Mouse (Mus musculus) liver, adult 2 months (tissue): Measurements from ENCODE around the gene Il2rb. TPM values are rescaled to one million over a fixed set of nuclear protein-coding genes. Genes with fewer than 3 reads are reported as not detected.
A peak's percentile ranks its signal among the peaks of the same experiment; 100 is the strongest.

Source experiments
- DNase-seq: peaks from one replicate; pipeline ENCODE4 v3.0.0-alpha.2; 2011; ENCODE audit warnings: low read depth, low spot score; ENCODE audit errors: extremely low read depth
- H3K27ac ChIP-seq: fragments of 200-500 bp; replicated peaks from 2 replicates; pipeline ENCODE4 v1.5.1; 2012; ENCODE audit warnings: low read depth, mild to moderate bottlenecking, control low read depth, inconsistent platforms, low read length; ENCODE audit not compliant: insufficient read depth
- H3K27me3 ChIP-seq: fragments of 200-500 bp; 2 replicates; pipeline ENCODE4 v1.6.1; 2012; ENCODE audit warnings: mild to moderate bottlenecking, moderate library complexity, low read length, inconsistent platforms; ENCODE audit not compliant: control insufficient read depth, insufficient read depth
- H3K36me3 ChIP-seq: fragments of 200-500 bp; 2 replicates; pipeline ENCODE4 v1.6.1; 2012; ENCODE audit warnings: low read length, inconsistent platforms; ENCODE audit not compliant: control insufficient read depth, insufficient read depth
- H3K4me1 ChIP-seq: fragments of 200-500 bp; 2 replicates; pipeline ENCODE4 v1.6.1; 2011; ENCODE audit warnings: low read length; ENCODE audit not compliant: control insufficient read depth, insufficient read depth
- H3K4me3 ChIP-seq: fragments of 200-500 bp; 2 replicates; pipeline ENCODE4 v1.5.1; 2011; ENCODE audit warnings: low read depth, mild to moderate bottlenecking, control low read depth, low read length, moderate library complexity; ENCODE audit not compliant: insufficient read depth
- H3K79me2 ChIP-seq: fragments of 200-500 bp; 2 replicates; pipeline ENCODE4 v1.6.1; 2012; ENCODE audit warnings: inconsistent platforms, mild to moderate bottlenecking, low read length, moderate library complexity; ENCODE audit not compliant: control insufficient read depth, insufficient read depth
- H3K9ac ChIP-seq: fragments of 200-500 bp; 2 replicates; pipeline ENCODE4 v1.6.1; 2012; ENCODE audit warnings: low read depth, mild to moderate bottlenecking, control low read depth, inconsistent platforms, low read length
- CTCF ChIP-seq: fragments of 200-500 bp; IDR thresholded peaks from 2 replicates; pipeline ENCODE4 v1.5.1; 2011; ENCODE audit warnings: low read depth, low read length, control low read depth
- POLR2A ChIP-seq: fragments of 200-500 bp; IDR thresholded peaks from 2 replicates; pipeline ENCODE4 v1.6.1; 2011; ENCODE audit warnings: low read length, control low read depth; ENCODE audit not compliant: insufficient read depth; ENCODE audit errors: extremely low read depth
- WGBS: fragments of 180-500 bp; shearing (Covaris S2); methylation state at CpG from one replicate; pipeline ENCODE4 v1.1.7; 2018; 5-methylcytosine and 5-hydroxymethylcytosine counted together
- polyA plus RNA-seq: library from polyadenylated mRNA; depleted of rRNA; stranded (reverse); fragments of >200 nt; gene quantifications from 2 replicates; pipeline ENCODE4 v1.2.3, GENCODE M21; 2012
- total RNA-seq: library from RNA; depleted of rRNA; stranded (reverse); fragments of >200 nt; gene quantifications from 2 replicates; pipeline ENCODE4 v1.2.3, GENCODE M21; 2014

Il2rb gene
- total and polyA plus RNA-seq, 2 experiments, result 0.83 to 4.0 TPM

DNA sequence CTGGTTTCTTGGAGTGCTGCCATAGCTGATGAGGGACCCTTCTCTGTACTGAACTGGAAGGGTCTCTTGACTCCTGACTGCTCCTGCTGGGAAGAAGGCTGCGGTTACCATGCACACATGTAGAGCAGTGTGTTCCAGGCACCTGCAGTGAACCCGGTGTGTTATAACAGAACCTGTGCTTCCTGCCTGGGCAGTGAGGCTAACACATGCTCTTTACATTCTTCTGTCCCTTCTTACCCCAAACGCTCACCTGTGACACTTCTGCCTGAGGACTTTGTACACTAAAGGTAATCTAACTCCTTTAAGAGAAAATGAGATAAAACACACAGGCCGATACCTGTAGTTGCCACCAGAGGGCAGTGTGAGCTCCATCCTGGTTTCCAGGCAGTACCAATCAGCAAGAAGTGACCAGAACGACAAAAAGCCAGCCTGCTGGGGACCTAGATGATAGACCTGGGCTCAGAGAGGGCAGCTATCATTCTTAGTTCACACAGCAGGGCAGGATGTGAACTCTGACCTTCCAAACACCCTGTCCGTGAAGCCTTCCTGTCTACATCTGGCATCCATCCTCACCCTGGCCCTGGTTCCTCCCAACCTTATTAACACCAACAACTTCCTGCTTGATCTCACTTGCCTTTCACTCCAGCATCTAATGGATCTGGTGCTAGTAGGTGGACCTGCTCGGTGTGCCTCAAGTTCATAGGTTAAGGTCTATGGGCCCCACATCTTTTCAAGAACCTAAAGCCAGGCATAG is 19.5 kb upstream of the Il2rb start:
- WGBS, result 18% methylated on average over 7 of the region's 7 CpGs
- no peak overlapping the region for H3K4me3 ChIP-seq
- TF ChIP-seq POLR2A (no peak), CTCF (peak; percentile 78)
- H3K27ac ChIP-seq, result no peak overlapping the region
- no peaks in the 10 kb centered on the region for H3K27me3 ChIP-seq
- no peaks in the 10 kb centered on the region for H3K36me3 ChIP-seq
- DNase-seq, result peak; percentile 65
- H3K79me2 ChIP-seq, result no peaks in the 10 kb centered on the region
- no peak overlapping the region for H3K9ac ChIP-seq
- peaks cover 6% of the 10 kb centered on the region for H3K4me1 ChIP-seq

DNA sequence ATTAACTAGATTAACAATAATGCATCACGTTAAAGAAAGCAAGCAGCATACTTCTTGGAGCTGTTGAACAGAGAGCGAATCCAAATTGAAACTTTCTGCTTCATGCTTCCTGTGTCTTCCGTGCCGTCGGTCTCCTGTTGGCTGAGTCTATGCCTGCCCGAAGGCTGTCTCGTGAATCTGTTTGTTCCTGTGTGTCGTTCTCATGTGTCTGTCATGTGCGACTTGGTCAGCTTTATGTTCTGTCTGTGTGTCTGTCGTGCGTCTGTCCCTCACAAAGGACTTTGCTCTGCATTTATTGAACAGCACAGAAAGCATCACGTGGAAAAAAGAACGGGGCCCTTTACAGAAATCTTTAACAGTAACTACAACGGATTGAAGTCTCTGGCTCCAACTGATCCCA is 17.9 kb upstream of the Il2rb start:
- 34% methylated on average over 14 of the region's 14 CpGs for WGBS
- peak overlapping the region; percentile 33; the same call in 1 of the 2 replicates for H3K27ac ChIP-seq
- H3K79me2 ChIP-seq, result no peaks in the 10 kb centered on the region
- no peak overlapping the region for H3K4me3 ChIP-seq
- H3K27me3 ChIP-seq, result no peaks in the 10 kb centered on the region
- peak; percentile 79 for DNase-seq
- TF ChIP-seq POLR2A, result no peak
- 0 out of 2 replicates have a peak, but pooled peaks have one; percentile 0 for TF ChIP-seq CTCF
- peaks cover 6% of the 10 kb centered on the region for H3K4me1 ChIP-seq
- H3K36me3 ChIP-seq, result no peaks in the 10 kb centered on the region
- peak overlapping the region; percentile 43; the same call in 1 of the 2 replicates for H3K9ac ChIP-seq

DNA sequence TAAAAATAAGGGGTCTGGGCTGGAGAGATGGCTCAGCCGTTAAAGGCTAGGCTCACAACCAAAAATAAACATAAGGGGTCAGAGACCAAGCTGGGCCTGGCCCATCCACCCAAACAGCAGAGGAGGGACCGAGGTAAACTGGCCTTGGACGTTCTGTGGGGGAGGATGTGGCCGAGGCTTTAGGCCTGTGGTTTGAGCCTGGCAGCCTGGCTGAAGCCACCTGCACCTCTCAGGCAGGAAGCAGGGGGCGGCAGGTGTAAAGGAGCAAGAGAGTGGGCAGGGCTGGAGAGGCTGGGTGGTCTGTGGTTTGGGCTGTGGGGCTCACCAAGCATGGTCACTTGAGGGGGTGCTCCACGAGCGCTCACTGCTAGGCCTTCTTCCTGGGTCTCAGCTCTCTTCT is 16.9 kb upstream of the Il2rb start:
- Histone ChIP-seq H3K27me3 (no peaks in the 10 kb centered on the region), H3K79me2 (no peaks in the 10 kb centered on the region), H3K4me1 (peaks cover 6% of the 10 kb centered on the region), H3K27ac (no peak overlapping the region), H3K9ac (no peak overlapping the region), H3K4me3 (no peak overlapping the region), H3K36me3 (no peaks in the 10 kb centered on the region)
- TF ChIP-seq CTCF (no peak), POLR2A (no peak)
- WGBS, result 57% methylated on average over 7 of the region's 7 CpGs
- DNase-seq, result no peak

DNA sequence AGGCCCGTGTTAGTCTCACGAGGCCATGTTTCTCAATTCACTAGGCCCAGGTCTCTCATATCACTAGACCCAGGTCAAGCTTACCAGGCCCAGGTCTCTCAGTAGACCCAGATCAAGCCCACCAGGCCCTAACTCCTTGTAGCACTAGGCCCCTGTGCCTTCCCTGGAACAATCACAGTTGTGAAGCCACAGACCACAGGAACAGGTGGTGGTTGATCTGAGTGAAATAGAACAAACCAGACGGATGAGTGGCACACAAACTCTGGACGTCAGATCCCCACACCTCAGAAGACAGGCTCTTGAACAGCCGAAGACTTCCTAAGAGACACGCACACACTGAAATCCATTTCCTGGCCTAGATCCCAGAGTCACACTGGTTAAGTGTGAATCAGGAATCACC is 15.7 kb upstream of the Il2rb start:
- H3K27me3 ChIP-seq, result no peaks in the 10 kb centered on the region
- H3K79me2 ChIP-seq, result no peaks in the 10 kb centered on the region
- H3K9ac ChIP-seq, result no peak overlapping the region
- no peak overlapping the region for H3K4me3 ChIP-seq
- peaks cover 6% of the 10 kb centered on the region for H3K4me1 ChIP-seq
- 96% methylated on average over 6 of the region's 6 CpGs for WGBS
- H3K27ac ChIP-seq, result no peak overlapping the region
- H3K36me3 ChIP-seq, result no peaks in the 10 kb centered on the region
- TF ChIP-seq POLR2A (no peak), CTCF (no peak)
- no peak for DNase-seq

DNA sequence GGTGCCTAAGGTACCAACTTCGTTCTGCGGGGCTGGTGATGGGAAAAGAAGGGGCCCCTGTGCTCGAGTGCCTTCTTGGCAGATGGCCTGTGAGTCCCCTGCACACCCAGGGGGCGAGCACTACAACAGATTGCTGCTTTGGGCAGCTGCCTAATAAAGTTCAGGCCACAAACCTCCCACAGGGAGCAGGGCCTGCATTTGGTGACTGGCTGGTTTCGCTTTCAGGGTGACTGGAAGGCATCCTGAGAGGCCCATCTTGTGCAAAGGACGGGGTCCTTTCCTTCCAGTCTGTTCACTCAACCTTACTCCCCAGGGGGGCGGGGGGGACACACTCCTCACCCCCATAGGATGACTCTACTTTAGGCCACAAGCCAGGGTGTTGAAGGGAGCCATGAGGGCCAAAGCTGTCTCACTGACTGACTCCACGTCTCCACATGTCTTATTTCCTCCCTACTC is 15.1 kb upstream of the Il2rb start:
- WGBS, result 87% methylated on average over 8 of the region's 8 CpGs
- Histone ChIP-seq H3K9ac (no peak overlapping the region), H3K36me3 (no peaks in the 10 kb centered on the region), H3K79me2 (no peaks in the 10 kb centered on the region), H3K27me3 (no peaks in the 10 kb centered on the region), H3K27ac (no peak overlapping the region), H3K4me1 (peaks cover 6% of the 10 kb centered on the region), H3K4me3 (no peak overlapping the region)
- DNase-seq, result no peak
- TF ChIP-seq CTCF, result no peak
- no peak for TF ChIP-seq POLR2A

DNA sequence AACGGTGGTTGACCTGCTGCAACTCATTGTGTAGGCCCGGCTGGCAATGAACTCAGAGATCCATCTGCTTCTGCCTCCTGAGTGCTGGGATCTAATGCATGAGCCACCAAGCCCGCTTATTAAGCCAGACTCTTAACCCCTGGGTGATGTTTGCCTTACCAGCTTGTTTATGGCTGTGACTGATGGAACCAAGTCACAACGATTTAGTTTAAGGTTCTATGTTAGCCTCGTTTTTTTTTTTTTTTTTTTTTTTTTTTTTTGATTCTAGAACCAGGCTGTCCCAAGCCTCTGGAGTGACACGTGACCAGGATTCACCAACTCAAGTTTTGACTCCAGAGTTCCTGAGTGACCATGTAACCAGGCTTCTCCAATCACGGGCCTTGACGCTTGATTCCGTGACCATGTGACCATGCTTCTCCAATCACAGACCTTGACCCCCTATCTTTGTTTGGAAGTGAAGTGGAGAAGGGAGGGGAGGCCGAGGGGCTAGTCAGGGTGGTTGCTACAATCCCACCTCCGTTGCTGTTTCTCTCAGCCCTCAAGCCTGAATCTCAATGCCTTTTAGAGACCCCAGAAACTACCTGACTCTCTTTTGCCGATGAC is 14.3 kb upstream of the Il2rb start:
- H3K27ac ChIP-seq, result no peak overlapping the region
- DNase-seq, result no peak
- H3K9ac ChIP-seq, result no peak overlapping the region
- peaks cover 6% of the 10 kb centered on the region for H3K4me1 ChIP-seq
- WGBS, result 78% methylated on average over 12 of the region's 12 CpGs
- TF ChIP-seq CTCF, result no peak
- no peak for TF ChIP-seq POLR2A
- no peaks in the 10 kb centered on the region for H3K27me3 ChIP-seq
- no peaks in the 10 kb centered on the region for H3K79me2 ChIP-seq
- H3K4me3 ChIP-seq, result no peak overlapping the region
- no peaks in the 10 kb centered on the region for H3K36me3 ChIP-seq
